Mouse (Mus musculus) bone marrow macrophage, adult 2 months (primary cell): ENCODE data around the gene Olfr1436.

Experiments used
- CTCF ChIP-seq: IDR thresholded peaks from 2 replicates; pipeline ENCODE4 v1.5.1; 2012; ENCODE audit warnings: low read depth, mild to moderate bottlenecking, low read length, moderate library complexity
- POLR2A ChIP-seq: IDR thresholded peaks from 2 replicates; pipeline ENCODE4 v1.6.1; 2012; ENCODE audit warnings: mild to moderate bottlenecking, low read depth, low read length, borderline replicate concordance

DNA sequence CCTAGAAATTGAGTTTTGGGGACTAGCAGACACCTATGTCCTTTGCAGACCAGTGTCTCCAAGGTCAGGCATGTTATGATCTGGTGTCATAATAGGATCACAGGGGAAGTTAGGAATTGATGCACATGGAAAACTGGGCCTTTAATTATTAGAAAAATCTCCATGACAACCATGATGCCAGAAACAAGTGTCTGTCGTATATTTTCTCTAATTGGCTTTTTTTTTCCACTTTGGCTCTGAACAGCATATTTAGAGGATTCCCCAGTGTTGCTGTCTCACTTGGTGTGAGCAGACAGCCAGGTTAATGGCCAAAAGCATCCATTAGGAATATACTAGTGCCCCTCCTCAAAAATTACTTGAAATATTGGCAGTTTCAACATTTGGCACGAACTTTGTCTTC is 19.4 kb downstream of the Olfr1436 start, which contains the start of gene Olfr1434:
- TF ChIP-seq POLR2A = no peak
- TF ChIP-seq CTCF = no peak
